Mouse (Mus musculus) liver (tissue): Measurements from ENCODE around the gene Trpm8.

Source experiments
- DNase-seq: peaks from one replicate; pipeline ENCODE4 v3.0.0-alpha.2; 2020; ENCODE audit warnings: mixed read lengths

Trpm8 gene

DNA sequence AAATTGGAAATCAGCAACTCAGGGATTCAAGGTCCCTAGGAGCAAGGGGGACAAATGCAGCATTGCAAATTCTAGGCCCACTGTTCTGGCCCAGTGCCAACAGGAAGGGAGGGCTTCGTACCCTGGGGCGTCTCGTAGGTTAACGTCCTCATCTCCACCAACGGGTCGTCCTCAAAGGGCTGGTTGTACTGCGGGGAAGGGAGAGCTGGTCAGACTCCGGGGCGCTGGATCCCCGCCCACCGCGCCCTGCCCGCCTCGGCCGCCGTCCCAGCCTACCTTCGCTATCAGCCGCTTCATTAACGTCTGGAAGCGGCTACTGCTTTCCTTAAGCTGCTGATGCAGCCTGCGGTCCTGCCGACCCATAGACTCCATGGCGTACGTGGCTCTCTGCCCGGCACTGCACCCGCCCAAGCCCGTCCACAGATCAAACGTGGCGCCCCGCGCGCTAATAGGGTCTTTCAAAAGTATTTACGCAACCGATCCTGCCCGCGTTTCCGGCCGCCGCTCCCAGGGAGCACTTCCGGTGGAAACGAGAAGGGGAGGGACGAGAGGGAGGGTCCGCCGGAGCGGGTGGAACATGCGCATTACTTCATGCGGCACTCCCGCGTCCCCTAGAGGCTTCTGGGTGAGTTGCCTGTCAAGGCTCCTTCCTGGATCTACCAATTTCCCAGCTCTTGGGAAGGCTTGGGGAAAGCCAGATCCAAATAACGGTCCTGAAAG, at the start of gene Trpm8, which contains the start of gene Hjurp:
Trpm8 (plus strand) TSS at position 564 of the 720 bp plus-strand sequence.
Hjurp (minus strand) TSS at position 536 of the 720 bp plus-strand sequence.
- peak; percentile 100 for DNase-seq

DNA sequence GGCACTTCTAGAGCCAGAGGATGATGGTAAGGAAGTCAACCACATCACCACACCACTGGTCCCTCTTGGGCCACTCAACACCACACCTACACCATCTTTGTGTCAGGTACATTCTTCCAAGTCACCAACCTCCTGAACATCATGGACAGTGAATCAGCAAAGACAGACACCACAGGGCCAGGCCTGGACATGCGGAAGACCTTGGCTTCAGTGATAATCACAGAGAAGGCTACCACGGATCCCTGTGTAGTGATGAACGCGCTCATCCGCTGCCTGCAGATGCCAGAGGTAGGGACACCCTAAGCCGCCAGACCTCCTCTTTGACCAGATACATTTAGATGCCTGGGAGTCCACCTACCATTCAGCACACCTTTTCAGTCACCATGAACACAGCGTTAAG, 49.3 kb upstream of the Trpm8 start:
- no peak for DNase-seq

DNA sequence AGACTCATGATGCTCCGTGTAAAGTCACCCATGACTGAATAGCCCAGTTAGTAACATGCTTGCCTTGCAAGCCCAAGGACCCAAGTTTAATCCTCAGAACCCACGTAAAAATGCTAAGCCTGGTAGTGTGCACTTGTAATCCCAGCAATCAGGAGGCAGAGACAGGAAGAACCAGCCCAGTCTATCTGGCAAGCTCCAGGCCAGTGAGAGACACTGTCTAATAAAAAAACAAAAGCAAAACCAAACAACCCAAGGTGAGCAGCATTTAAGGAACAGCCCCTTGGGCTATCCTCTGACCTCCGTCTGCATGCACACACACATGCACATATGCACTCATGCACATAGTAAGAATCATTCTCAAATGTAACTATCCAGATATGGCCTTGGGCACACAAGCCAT, 47.9 kb upstream of the Trpm8 start:
- no peak for DNase-seq

DNA sequence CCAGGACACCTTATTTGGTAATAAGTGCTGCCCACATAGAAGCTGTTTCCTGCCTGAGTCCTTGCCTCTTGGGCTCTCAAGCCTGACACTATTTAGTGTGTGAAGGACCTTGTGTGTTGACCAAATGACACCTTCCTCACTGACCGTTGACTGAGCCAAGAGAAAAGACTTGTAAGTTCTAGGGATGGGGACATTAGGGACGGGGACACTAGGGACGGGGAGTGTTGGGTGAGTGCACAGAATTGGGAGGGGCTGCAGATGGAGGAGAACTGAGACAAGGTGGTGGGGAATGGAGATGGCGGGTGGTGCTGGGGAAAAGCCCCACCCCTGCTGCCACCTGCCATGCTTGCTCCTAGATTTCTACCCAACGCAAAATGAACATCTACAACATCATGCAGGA, 47.5 kb upstream of the Trpm8 start:
- DNase-seq = no peak

DNA sequence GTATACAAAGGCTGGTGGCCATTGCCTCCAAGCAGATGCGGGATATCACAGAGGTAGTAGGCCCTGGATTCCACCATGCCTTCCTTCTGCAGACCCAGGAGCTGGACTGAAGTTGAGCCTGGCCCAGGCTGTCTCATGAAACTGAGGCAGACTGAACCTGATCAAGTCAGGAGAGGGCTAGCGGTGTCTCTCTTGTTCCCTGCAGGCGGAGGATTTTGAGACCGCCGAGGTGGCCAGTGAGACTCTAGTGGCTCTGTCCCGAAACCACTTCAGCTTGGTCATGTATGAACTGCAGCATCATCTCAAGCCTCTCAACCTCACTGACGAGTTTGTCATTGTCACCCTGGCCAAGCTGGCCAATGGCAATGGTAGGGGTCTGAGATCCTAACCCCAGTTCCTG, 47.0 kb upstream of the Trpm8 start:
- no peak for DNase-seq

DNA sequence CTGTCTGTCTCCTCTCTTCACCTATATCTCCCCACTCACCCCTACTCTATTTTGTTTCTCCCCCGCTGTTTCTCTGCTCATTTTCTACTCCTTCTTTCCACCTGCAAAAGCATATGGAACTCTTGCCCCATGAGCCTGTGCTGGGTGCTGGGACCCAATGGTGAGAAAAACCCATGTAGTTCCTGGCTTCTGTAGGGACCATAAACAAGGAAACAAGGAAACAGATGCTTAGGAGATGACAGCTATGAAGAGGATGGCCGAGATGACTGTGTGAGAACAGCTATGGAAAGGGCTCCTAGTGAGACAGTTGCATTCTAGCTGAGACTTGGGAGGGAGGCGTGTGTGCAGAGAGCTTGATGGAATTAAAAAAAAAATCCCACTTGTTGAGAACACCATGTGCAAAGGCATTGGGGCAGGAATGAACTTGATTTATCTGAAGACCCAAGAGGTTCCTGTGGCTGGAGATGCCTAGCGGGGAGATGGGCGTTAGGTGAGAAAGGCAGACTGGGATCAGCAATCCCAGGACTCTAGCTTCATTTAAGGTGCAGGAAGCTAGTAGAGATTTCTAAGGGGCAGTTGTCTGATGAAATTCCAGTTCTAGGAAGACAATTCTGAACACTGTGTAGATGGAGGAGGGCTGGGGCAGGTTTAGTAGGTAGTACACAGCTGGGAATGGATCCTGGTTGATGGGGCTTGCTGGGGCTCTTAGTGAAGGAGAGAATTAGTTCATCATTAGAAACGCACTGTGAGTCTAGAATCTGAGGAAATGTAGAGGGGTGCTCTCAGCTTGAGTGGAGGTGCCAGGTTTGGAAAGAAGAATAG, 46.3 kb upstream of the Trpm8 start:
- no peak for DNase-seq

DNA sequence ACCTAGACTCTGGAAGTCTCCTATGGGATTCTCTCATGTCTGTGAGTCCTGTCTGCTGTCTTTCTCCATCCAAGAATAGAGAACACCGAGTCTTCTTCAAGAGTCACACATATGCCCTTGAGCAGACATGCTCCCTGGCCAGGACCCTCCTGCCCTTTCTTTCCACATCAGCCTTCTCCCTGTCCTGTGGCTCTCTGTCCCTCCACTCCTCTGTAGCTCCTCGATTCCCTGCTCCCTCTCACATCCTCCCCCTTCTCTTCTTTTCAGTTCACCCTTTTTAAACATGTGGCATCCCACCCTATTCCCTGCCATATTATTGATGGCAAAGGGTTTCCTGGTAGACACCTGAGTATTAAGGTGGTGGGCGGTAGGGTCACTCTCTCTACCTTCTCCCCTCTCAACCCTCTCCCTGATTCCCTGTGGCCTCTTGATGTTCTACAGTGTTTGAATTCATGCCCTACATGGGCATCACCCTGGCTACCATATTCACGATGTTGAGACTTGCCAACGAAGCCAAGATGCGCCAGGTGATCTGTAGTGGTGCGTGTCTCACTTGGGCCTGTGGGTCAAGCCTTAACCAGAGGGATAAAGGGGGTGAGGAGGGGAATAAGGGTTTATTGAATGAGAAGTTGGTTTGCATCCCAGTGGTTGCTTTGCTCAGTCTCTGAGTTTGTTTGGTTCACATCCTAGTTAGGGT, 45.5 kb upstream of the Trpm8 start:
- DNase-seq = no peak

DNA sequence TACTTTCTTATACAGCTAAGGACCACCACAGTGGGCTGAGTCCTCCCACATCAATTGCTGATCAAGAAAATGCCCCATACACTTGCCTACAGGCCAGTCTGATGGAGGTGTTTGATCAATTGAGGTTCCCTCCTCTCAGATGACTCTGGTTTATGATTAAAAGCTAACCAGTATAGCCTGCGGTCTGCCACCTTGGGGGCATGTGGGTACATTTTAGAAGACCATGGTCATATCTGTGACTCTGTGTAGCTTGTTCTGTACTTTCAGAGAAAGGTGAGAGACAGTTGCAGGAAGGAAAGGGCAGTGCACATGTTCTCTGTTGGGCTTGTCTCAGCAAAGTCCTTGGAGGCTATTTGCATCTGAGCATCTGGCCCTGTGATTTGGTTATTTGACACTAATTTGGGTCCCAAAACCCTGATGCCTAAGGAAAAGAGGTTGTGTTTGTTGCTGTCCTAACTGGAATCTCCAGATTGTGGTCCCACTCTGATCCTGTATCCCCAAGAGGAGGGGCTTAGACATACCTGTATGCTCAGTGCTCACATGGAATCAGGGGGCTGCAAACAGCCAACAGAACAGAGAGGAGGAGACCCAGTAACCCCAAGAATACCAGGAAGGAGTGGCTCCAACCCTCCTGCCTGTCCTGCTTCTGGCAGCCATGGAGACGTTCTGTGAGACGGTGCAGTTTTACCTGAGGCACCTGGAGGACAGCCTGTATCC, 44.6 kb upstream of the Trpm8 start:
- no peak for DNase-seq

DNA sequence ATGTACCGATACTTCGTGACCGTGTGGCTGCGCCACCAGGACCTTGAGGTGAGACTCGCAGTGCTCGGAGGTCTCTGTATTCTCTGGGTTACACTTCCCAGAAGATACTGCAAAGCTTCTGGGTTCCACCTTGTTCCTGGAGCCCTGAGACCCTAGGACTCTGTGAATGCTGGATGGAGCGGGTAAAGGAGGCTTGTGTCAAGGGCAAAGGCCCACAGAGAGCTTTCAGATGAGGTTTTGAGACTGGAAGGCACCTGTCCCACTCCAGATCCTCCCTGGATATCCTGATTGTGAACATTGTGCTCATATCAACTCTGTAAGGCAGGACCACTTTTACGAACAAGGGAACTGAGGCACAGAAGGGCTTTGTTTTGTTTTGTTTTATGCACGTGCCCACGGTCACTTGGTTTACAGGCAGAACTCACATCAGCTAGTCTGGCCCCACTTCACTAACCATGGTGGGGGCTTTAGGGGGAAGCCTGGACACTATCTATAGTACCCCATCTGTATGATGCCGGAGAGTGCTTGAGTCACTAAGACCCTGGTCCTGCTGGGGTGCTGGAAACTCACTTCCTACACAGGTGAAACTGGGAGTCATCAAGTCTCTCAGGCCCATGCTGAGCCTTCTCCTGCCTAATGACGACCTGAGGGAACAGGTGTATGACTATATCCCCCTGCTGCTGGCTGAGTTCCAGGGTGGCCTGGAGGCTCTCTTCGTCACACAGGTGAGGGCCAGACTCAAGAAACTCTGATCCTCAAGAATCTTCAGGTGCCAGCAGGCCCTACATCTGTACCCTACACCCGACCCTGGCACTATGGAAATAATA, 43.8 kb upstream of the Trpm8 start:
- no peak for DNase-seq

DNA sequence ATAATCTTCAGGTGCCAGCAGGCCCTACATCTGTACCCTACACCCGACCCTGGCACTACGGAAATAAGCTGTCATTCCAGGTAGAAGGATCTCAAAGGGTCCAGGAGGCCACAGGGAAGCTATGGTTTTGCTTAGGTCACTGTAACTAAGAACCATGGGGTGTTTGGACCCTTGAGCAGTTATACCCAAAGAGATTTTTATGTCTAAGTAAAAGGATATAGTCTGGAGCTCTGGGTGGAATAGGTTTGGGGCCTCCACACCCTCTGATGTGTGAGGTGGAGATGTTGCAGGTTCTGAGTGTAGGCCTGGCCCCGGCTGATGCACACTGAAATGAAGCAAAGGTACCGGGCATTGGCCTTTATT, 43.2 kb upstream of the Trpm8 start:
- no peak for DNase-seq

DNA sequence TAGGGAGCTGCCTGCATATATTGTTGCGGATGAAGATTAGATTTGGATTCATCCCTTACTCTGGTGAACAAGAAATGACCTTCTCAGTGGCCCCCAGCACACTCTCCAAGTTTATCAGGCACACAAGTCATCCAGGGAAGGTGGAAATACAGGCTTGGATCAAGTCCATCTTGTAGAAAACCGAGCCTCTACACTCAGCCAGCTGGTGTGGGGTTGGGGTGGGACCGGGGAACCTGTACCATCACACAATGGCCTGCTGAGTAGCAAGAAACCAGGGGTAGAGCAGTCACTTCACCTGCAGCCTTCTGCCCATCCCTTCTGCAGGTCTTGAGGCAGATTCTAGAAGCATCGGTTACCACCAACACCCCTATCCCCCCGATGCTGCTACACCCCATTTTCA, 42.8 kb upstream of the Trpm8 start:
- no peak for DNase-seq

DNA sequence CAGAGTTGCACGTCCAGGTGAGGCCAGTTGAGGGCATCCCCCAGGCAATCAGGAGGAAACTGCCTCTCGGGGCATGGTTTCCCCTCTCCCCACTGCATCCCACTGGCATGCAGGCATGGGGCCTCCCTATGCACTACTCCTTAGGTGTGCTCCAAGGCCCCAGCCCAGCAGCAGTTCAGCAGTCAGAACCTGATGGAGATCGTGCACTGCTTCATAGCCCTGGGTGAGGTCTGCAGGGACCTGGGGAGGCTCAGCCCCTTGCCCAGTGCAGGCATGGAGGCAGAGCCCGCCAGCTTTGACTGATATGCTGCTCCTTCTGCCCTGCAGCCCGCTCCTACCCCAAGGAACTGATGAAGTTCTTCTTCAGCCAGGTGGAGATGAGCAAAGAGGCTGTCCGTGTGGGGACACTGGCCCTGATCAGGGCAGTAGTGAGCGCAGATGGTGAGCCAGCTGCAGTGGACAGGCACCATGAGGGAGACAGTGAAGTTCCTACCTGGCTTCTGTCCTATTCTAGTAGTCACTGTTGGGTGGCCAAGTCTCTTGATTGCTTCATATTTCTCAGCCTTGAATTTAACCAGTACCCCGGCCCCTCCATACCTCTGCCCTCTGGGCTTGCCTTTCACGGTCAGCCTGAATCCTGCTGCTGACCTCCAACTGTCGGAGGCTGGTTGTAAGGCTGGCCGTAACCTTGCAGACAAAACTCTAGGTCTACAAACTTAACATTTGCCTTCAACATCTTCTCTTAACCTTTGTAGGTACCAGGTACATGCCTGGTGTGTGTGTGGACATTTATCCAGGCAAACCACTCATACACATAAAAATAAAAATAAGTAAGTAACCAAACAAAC, 42.2 kb upstream of the Trpm8 start:
- no peak for DNase-seq

DNA sequence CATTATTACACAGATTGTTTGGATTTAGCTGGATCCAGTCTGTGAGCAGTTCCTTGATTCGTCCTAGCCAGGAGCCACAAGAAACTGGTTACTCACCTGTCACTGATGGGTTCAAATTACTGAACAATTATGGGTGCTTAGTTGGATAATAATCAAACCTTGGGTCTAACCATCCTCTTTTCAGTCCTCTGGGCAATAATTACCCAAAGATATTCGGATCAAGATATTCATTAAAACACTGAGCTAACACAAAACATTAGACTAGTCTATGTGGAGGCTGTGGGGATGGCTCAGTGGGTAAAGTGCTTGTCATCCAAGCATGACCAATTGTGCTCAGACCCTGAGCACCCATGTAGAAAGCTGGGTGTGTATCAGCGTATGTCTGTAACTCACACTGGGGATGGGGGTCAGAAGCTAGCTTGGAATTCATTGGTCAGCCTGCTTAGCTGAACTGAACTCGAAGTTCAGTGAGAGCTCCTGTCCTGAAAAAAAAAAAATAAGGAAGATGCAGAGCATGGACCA, 41.5 kb upstream of the Trpm8 start:
- no peak for DNase-seq

DNA sequence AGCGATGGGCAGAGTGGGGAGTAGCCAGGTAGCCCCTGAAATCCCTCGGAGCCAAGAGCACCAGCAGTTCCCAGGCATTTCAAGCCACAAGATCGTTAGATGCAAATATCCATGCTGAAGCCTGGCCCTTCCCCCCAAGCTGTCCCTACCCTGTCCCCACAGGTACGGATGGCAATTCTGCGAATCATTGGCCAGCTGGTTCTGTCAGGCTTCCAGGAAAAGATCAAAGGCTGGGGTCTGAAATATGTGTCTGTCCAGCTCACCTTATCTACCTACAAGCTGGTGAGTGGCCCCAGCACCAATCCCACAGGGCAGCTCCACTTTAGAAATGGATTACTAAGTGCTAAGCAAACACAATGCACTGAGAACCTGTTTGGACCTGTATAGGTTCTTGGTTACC, 40.1 kb upstream of the Trpm8 start:
- DNase-seq = no peak

DNA sequence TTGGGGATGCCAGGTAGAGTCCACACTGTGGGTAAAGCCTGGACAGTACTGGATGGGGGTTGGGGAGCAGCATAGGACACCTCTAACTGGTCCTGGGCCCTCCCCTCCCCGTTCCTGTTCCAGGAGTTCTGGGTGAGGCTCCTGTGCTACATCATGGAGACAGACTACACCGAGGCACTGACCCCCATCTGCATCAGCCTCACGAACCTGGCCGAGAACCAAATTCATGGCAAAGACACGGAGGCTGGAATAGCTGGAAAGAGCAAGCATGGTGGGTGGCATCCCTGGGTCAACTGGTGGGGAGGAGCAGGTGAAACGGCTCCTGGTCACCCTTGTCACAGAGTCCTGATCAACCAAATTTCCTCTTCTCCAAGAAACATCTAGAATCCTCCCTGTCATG, 38.7 kb upstream of the Trpm8 start:
- no peak for DNase-seq

DNA sequence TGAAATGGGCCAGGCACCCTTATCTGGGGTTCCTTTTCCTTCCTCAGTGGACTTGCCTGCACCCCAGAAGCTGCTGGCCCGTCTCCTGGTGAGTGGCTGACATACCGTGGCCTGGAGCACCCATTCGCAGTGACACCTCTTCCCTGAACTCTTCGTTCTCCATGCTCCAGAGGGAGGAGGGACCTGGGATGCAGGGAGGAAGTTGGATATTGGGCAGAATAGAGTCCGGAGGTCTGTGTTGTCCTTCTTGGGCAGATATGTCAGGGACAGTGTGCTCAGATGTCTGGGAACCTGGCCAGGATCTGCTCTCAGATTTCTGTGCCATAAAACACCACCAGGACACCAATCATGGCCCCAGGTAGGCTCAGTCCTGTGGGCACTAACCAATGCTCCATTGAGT, 37.4 kb upstream of the Trpm8 start:
- DNase-seq = no peak

DNA sequence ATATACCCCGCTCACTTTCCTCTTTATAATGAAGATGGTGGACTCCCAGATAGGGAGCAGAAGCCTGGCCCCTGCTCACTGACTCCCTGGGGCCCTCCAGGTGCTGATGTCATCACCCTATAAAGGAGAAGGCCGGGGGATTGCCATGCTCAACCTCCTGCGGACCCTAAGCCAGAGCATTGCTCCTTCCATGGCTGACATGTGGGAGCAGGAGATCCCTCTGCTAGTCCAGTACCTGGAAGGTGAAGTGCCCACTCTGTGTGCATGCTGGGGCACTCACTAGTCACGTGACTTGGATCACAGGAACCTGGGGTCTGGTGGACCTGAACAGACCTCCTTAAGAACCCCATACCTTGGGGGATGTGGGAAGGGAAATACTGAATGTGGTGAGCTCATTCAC, 36.9 kb upstream of the Trpm8 start:
- DNase-seq = no peak

DNA sequence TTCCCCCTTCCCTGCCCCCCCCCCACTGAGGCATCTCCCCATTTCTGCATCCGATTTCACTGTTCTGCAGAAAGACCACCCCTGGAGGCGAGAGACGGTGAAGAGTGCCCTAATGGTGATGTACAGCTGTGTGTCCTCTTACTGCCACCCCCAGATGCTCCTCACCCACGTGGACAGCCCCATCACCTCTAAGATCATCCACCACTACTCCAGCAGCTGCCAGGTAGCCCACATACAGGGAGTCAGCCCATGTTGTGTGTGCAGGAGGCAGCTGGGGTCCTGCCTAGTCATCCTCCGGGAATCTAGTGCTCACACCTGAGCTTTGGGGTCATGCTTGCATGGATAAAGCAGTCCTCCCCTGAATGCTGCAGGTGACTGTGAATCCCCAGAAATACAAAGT, 33.6 kb upstream of the Trpm8 start:
- no peak for DNase-seq

DNA sequence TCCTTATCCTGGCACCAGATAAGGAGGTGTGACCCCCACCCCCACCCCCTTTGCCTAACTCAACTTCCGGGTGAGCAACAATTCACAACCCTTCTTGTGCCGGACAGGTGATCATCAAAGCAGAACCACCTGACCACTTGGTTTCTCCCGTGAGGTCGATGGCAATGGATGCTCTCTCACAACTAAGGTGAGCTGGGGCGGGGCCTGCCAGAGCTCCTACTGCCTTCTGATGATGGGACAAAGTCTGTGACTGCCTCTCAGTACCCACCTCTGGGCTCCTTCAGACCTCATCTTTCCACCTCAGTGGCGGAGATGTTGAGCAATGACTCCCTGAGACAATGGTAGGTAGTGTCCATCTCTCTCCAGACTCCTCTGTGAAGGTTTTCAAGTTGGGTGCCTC, 31.6 kb upstream of the Trpm8 start:
- DNase-seq = no peak

DNA sequence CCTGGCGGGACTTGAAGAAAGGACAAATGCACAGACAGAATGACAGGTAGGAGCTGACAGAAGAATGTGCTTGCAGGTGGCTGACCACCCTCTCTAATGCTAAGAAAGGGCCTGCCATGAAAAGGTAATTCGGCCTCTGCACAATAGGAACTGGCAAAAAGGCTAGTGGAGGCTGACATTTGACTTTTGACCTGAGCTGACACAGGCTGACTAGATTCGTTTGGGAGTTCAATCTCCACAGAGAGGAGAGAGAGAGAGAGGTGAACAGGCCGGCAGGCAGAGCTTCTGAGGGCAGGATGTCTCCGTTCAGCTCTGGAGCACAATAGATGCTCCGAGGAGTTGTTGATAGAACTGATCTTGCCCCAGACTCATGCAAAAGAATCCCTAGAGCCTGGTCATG, 31.1 kb upstream of the Trpm8 start:
- no peak for DNase-seq

DNA sequence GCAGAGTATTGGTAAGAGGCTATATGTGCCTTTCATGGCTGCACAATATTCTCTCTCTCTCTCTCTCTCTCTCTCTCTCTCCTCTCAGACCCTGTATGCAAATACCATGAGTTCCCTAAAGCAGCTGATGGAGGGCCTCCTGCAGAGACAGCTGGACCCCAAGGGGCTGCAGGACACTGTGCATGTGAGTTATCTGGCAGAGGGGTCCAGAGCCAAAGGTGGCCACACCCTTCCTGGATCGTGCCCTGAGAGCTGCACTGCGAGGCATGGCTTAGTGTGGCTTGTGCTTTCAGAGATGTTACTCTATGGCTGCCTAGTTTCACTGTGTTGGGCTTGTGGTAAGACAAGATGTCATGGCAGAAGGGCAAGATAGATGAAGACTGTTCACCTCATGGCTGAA, 29.8 kb upstream of the Trpm8 start:
- DNase-seq = no peak
